Mouse (Mus musculus) macrophage (primary cell): ENCODE results near the gene Pgd. TPM values are rescaled to one million over a fixed set of nuclear protein-coding genes. Genes with fewer than 3 reads are reported as not detected.

Experiments used
- polyA plus RNA-seq: library from polyadenylated mRNA; stranded (reverse); fragments of 250-400 nt; gene quantifications from 3 replicates; pipeline ENCODE4 v1.2.4, GENCODE M21; 2018; ENCODE audit warnings: inconsistent platforms

Gene Pgd
- polyA plus RNA-seq, 1 experiment from 2014 or later = 419 TPM

Other genes starting within 250 kb of the Pgd start
- gene Pex14, start 66.9 kb downstream of the Pgd start, polyA plus RNA-seq = 21.4 to 30.8 TPM (median 22.4 TPM) in 3 replicates
- 13.1 to 22.2 TPM (median 19.3 TPM) in 3 replicates for gene Dffa, start 62.6 kb downstream of the Pgd start, polyA plus RNA-seq
- gene Cort, start 40.0 kb downstream of the Pgd start, polyA plus RNA-seq = not detected in 3 replicates
- 1.6 to 10.9 TPM (median 3.6 TPM) in 3 replicates for gene Cenps, start 29.1 kb downstream of the Pgd start, polyA plus RNA-seq
- 23.6 to 34.5 TPM (median 26.9 TPM) in 3 replicates for gene Kif1b, start 140.9 kb upstream of the Pgd start, polyA plus RNA-seq